Mouse (Mus musculus): ENCODE data around the gene Olfr937. TPM values are rescaled to one million over a fixed set of nuclear protein-coding genes. Genes with fewer than 3 reads are reported as not detected.

Olfr937 gene
- not detected for total RNA-seq (2021)
- long read RNA-seq, experiment 1: 0 reads
- long read RNA-seq, experiment 2: 0 reads

- no peak for DNase-seq
- intact Hi-C loops (cut with DNase I): no loop called here
These were observed at the start of gene Olfr937 for GRCm38 (mm10) chr9:39064851-39065250. Olfr937 (minus strand) TSS chr9:39064951.

DNA sequence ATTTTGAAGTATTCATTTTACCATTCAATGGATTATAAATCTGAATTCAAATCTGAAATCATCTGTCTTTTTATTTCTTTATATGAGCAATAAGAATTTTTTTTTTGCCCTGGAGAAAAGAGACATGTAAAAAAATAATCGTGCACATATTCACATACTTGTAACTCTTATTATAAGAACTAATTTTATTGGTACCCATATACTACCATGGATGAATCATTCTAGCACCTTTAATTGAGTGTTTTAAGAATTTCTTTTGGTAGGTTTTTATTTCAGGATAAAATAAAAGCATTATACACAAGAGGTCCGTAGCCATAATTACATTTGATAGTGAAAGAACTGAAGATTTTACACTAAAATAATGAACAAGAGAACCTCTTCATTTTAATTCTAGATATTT is 14.0 kb upstream of the Olfr937 start, which contains the start of gene Olfr938:
Olfr938 (minus strand) TSS at position 101 of the 400 bp plus-strand sequence.
- DNase-seq: no peak
- intact Hi-C loops (cut with DNase I): no loop called here

DNA sequence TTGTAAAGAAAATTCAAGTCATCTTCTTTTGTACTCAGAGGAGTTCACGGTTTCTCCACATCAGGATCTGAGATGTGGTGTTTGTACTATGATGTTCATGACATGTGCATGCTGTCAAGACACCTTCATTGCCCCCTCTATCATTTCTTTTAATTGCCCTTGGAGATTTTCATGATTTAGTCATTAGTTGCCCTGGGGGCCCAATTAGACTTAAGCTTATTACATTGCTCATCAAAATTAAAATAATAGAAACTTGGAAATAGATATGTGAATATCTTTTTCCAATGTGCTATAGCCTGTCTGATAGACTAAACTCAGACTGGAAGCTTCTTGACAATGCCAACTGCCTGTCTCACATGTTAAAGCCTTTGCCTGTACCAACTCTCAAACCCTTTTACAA is 41.5 kb downstream of the Olfr937 start, which contains the start of gene Olfr146:
Olfr146 (minus strand) TSS at position 101 of the 400 bp plus-strand sequence.
- intact Hi-C loops (cut with DNase I): no loop called here

More for the DNA sequence above, 41.5 kb downstream of the Olfr937 start, which contains the start of gene Olfr146:
- no peak for DNase-seq

Small RNA genes lying within 50 kb of the gene (microRNA-seq; reads per million reads assigned to microRNA genes)
- gene Gm25032: 0 reads per million in 2 experiments
- 0 reads per million in 2 experiments for gene Gm25529

Other genes with a start within 250 kb of the Olfr937 start
- gene Olfr923, start 238.4 kb downstream of the Olfr937 start, total RNA-seq (2021): not detected
- gene Olfr924, start 220.5 kb downstream of the Olfr937 start, total RNA-seq (2021): not detected
- gene Olfr26, start 209.9 kb downstream of the Olfr937 start, total RNA-seq (2021): not detected
- gene Olfr926, start 187.8 kb downstream of the Olfr937 start, total RNA-seq (2021): not detected
- gene Olfr930, start 135.1 kb downstream of the Olfr937 start, total RNA-seq (2021): not detected
- gene Olfr933, start 92.6 kb downstream of the Olfr937 start, total RNA-seq (2021): not detected
- not detected for gene Olfr934, start 76.6 kb downstream of the Olfr937 start, total RNA-seq (2021)
- not detected for gene Olfr935, start 65.3 kb downstream of the Olfr937 start, total RNA-seq (2021)
- not detected for gene Olfr146, start 41.6 kb downstream of the Olfr937 start, total RNA-seq (2021)
- gene Olfr938, start 13.9 kb upstream of the Olfr937 start, total RNA-seq (2021): not detected
- gene Olfr27, start 63.2 kb upstream of the Olfr937 start, total RNA-seq (2021): not detected
- gene Olfr943, start 101.4 kb upstream of the Olfr937 start, total RNA-seq (2021): not detected
- not detected for gene Olfr944, start 137.0 kb upstream of the Olfr937 start, total RNA-seq (2021)
- not detected for gene Olfr1537, start 185.0 kb upstream of the Olfr937 start, total RNA-seq (2021)
- not detected for gene Olfr945, start 211.9 kb upstream of the Olfr937 start, total RNA-seq (2021)